Mouse (Mus musculus): ENCODE data around the gene Slf2. TPM values are rescaled to one million over a fixed set of nuclear protein-coding genes. Genes with fewer than 3 reads are reported as not detected.
A peak's percentile ranks its signal among the peaks of the same experiment; 100 is the strongest.

Slf2 gene
- polyA plus RNA-seq, 1 experiment from 2014 or later: 30.0 TPM

DNA sequence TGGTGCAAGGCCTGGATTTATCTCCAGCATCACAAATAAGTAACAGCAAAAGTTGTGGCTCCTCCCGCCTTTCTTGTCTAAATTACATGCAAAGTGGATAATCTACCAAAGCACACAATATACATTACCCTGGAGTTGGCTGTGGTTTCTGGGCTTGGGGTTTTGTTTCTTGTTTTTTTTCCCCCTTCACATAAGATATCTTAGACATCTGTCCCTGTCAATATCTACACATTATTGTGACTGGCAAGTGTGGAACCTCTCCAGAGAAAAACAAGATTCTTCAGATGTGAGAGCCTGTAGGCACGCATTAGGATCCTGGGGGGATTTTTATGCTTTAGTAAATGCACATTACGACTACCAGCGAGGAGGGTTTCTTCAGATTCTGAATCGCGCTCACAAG is 12.8 kb upstream of the Slf2 start:
- Histone ChIP-seq H3K9me3 (no peaks in the 10 kb centered on the region), H3K27ac (replicated peaks) (no peak overlapping the region), H3K9ac (replicated peaks) (no peak overlapping the region), H3K36me3 (no peaks in the 10 kb centered on the region), H3K4me2 (replicated peaks) (no peak overlapping the region), H3K27me3 (no peaks in the 10 kb centered on the region), H3K4me1 (no peaks in the 10 kb centered on the region), H3K4me3 (no peak overlapping the region)
- no peak for ATAC-seq (replicated peaks)
- WGBS: 90% methylated on average over 6 of the region's 6 CpGs

GRCm38 (mm10) chr19:44921466-44922139 is 9.3 kb upstream of the Slf2 start:
- H3K9ac ChIP-seq (replicated peaks): no peak overlapping the region
- no peak for ATAC-seq (replicated peaks)
- H3K36me3 ChIP-seq: no peaks in the 10 kb centered on the region
- WGBS: 92% methylated on average over 1 of the region's 1 CpGs
- H3K4me2 ChIP-seq (replicated peaks): no peak overlapping the region
- H3K27me3 ChIP-seq: no peaks in the 10 kb centered on the region
- no peak overlapping the region for H3K4me3 ChIP-seq
- H3K9me3 ChIP-seq: no peaks in the 10 kb centered on the region
- no peaks in the 10 kb centered on the region for H3K4me1 ChIP-seq
- H3K27ac ChIP-seq (replicated peaks): no peak overlapping the region

DNA sequence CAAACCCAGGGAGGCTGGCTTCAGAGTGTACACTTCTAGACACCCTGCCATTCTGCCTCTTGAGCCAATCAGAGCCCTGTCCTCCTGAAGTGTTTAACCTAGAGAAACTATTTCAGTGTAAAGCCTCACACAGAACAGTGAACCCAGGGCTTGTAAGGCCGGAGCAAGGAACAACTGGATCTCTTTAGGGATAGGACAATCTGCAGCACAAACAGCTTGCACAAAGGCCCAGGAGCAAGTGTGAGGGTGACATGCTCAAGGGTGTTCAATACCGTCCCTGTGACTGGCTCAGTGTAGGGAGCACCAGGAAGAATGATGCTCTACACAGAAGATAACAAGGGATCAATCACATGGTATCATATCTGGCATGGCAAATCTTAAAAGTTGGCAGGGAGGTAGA is 8.4 kb upstream of the Slf2 start:
- 83% methylated on average over 2 of the region's 2 CpGs for WGBS
- no peak for ATAC-seq (replicated peaks)
- Histone ChIP-seq H3K9me3 (no peaks in the 10 kb centered on the region), H3K4me1 (no peaks in the 10 kb centered on the region), H3K9ac (replicated peaks) (no peak overlapping the region), H3K27me3 (no peaks in the 10 kb centered on the region), H3K4me2 (replicated peaks) (no peak overlapping the region), H3K36me3 (no peaks in the 10 kb centered on the region), H3K27ac (replicated peaks) (no peak overlapping the region), H3K4me3 (no peak overlapping the region)

- H3K4me2 ChIP-seq (replicated peaks): no peak overlapping the region
- WGBS: 69% methylated on average over 5 of the region's 5 CpGs
- H3K27me3 ChIP-seq: no peaks in the 10 kb centered on the region
- ATAC-seq (replicated peaks): no peak
- H3K27ac ChIP-seq (replicated peaks): no peak overlapping the region
- H3K36me3 ChIP-seq: no peaks in the 10 kb centered on the region
- no peak overlapping the region for H3K9ac ChIP-seq (replicated peaks)
- no peak overlapping the region for H3K4me3 ChIP-seq
- H3K9me3 ChIP-seq: no peaks in the 10 kb centered on the region
- no peaks in the 10 kb centered on the region for H3K4me1 ChIP-seq
These were observed 6.3 kb upstream of the Slf2 start for GRCm38 (mm10) chr19:44924699-44925098.

GRCm38 (mm10) chr19:44926781-44927180 is 4.2 kb upstream of the Slf2 start:
- peaks cover 8% of the 10 kb centered on the region; the same call in 1 of the 2 replicates for H3K4me1 ChIP-seq
- no peak overlapping the region for H3K27ac ChIP-seq (replicated peaks)
- no peaks in the 10 kb centered on the region for H3K27me3 ChIP-seq
- H3K9me3 ChIP-seq: no peaks in the 10 kb centered on the region
- H3K4me2 ChIP-seq (replicated peaks): no peak overlapping the region
- H3K4me3 ChIP-seq: no peak overlapping the region
- H3K9ac ChIP-seq (replicated peaks): no peak overlapping the region
- 79% methylated on average over 6 of the region's 6 CpGs for WGBS
- no peak for ATAC-seq (replicated peaks)
- no peaks in the 10 kb centered on the region for H3K36me3 ChIP-seq

- ATAC-seq (replicated peaks): no peak
- H3K4me1 ChIP-seq: peaks cover 12% of the 10 kb centered on the region
- no peak overlapping the region for H3K27ac ChIP-seq (replicated peaks)
- H3K4me2 ChIP-seq (replicated peaks): no peak overlapping the region
- WGBS: 55% methylated on average over 1 of the region's 1 CpGs
- no peaks in the 10 kb centered on the region for H3K36me3 ChIP-seq
- H3K27me3 ChIP-seq: no peaks in the 10 kb centered on the region
- no peak overlapping the region for H3K4me3 ChIP-seq
- no peaks in the 10 kb centered on the region for H3K9me3 ChIP-seq
- no peak overlapping the region for H3K9ac ChIP-seq (replicated peaks)
These were observed 3.7 kb upstream of the Slf2 start for GRCm38 (mm10) chr19:44927250-44927649.

DNA sequence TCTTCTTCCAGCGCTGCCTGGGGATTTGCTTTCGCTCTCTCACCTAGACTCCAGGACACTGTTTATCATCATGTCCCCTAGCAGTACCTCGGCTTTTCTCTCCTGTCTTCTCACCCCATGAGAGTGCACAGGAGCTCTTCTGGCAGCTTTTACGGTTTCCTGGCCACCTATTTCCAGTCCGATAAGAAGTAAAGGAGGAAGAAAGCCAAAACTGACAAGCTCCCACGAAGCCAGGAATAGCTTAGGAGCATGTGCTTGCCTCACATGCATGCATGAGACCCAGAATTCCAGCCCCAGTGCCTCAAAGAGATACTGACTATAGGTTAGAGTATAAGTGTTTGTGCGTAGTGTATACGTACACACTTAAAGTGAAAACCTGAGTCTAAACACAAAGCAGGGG is 2.8 kb upstream of the Slf2 start:
- H3K9me3 ChIP-seq: no peaks in the 10 kb centered on the region
- H3K9ac ChIP-seq (replicated peaks): no peak overlapping the region
- 65% methylated on average over 8 of the region's 8 CpGs for WGBS
- H3K27me3 ChIP-seq: no peaks in the 10 kb centered on the region
- no peaks in the 10 kb centered on the region for H3K36me3 ChIP-seq
- H3K27ac ChIP-seq (replicated peaks): no peak overlapping the region
- H3K4me3 ChIP-seq: no peak overlapping the region
- H3K4me2 ChIP-seq (replicated peaks): no peak overlapping the region
- no peak for ATAC-seq (replicated peaks)
- H3K4me1 ChIP-seq: peaks cover 20% of the 10 kb centered on the region

GRCm38 (mm10) chr19:44929251-44929650 is 1.7 kb upstream of the Slf2 start:
- Histone ChIP-seq H3K4me2 (replicated peaks) (no peak overlapping the region), H3K36me3 (no peaks in the 10 kb centered on the region), H3K27ac (replicated peaks) (no peak overlapping the region), H3K4me1 (peaks cover 26% of the 10 kb centered on the region), H3K9me3 (no peaks in the 10 kb centered on the region), H3K9ac (replicated peaks) (no peak overlapping the region), H3K27me3 (no peaks in the 10 kb centered on the region), H3K4me3 (no peak overlapping the region)
- ATAC-seq (replicated peaks): no peak
- 21% methylated on average over 3 of the region's 3 CpGs for WGBS

GRCm38 (mm10) chr19:44929663-44930062 is 1.3 kb upstream of the Slf2 start:
- H3K4me1 ChIP-seq: peaks cover 26% of the 10 kb centered on the region
- ATAC-seq (replicated peaks): no peak
- WGBS: 51% methylated on average over 10 of the region's 10 CpGs
- H3K4me2 ChIP-seq (replicated peaks): no peak overlapping the region
- no peak overlapping the region for H3K4me3 ChIP-seq
- no peaks in the 10 kb centered on the region for H3K9me3 ChIP-seq
- H3K36me3 ChIP-seq: no peaks in the 10 kb centered on the region
- H3K27ac ChIP-seq (replicated peaks): no peak overlapping the region
- no peak overlapping the region for H3K9ac ChIP-seq (replicated peaks)
- H3K27me3 ChIP-seq: no peaks in the 10 kb centered on the region

- Histone ChIP-seq H3K4me2 (replicated peaks) (peak overlapping the region; percentile 49), H3K4me3 (peak overlapping the region; percentile 70), H3K27me3 (no peaks in the 10 kb centered on the region), H3K36me3 (peaks cover 3% of the 10 kb centered on the region), H3K9ac (replicated peaks) (peak overlapping the region; percentile 57), H3K9me3 (no peaks in the 10 kb centered on the region), H3K27ac (replicated peaks) (peak overlapping the region; percentile 78), H3K4me1 (peaks cover 26% of the 10 kb centered on the region)
- 49% methylated on average over 2 of the region's 2 CpGs for WGBS
- no peak for ATAC-seq (replicated peaks)
These were observed 829 bp upstream of the Slf2 start for GRCm38 (mm10) chr19:44930122-44930521.

DNA sequence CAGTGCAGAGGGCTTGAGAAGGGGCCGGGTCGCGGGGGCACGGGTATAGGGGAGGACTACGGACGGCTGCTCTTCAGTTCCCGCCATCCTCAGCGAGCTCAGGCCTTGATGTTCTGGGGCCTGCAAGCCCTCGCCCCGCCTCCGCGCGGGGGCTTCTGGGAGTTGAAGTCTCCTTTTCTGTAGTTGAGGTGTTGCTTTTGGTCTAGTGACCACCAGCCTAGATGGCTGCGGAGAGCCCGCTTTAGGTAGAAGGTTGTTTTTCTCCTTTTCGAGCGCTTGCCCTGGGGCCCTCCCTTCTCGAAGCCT is 456 bp downstream of the Slf2 start:
- Histone ChIP-seq H3K9me3 (no peaks in the 10 kb centered on the region), H3K9ac (replicated peaks) (peak overlapping the region; percentile 70), H3K4me2 (replicated peaks) (peak overlapping the region; percentile 54), H3K36me3 (peaks cover 12% of the 10 kb centered on the region), H3K27me3 (no peaks in the 10 kb centered on the region), H3K4me1 (peaks cover 26% of the 10 kb centered on the region), H3K4me3 (peak overlapping the region; percentile 70), H3K27ac (replicated peaks) (peak overlapping the region; percentile 74)
- 2% methylated on average over 18 of the region's 18 CpGs for WGBS
- peak; percentile 92 for ATAC-seq (replicated peaks)

GRCm38 (mm10) chr19:44932051-44932450 is 1.1 kb downstream of the Slf2 start:
- Histone ChIP-seq H3K9me3 (no peaks in the 10 kb centered on the region), H3K4me2 (replicated peaks) (peak overlapping the region; percentile 54), H3K27ac (replicated peaks) (no peak overlapping the region), H3K9ac (replicated peaks) (peak overlapping the region; percentile 26; the same call in 1 of the 2 replicates), H3K27me3 (no peaks in the 10 kb centered on the region), H3K4me3 (peak overlapping the region; percentile 70), H3K4me1 (peaks cover 26% of the 10 kb centered on the region), H3K36me3 (peaks cover 18% of the 10 kb centered on the region)
- no peak for ATAC-seq (replicated peaks)
- WGBS: 57% methylated on average over 5 of the region's 5 CpGs

DNA sequence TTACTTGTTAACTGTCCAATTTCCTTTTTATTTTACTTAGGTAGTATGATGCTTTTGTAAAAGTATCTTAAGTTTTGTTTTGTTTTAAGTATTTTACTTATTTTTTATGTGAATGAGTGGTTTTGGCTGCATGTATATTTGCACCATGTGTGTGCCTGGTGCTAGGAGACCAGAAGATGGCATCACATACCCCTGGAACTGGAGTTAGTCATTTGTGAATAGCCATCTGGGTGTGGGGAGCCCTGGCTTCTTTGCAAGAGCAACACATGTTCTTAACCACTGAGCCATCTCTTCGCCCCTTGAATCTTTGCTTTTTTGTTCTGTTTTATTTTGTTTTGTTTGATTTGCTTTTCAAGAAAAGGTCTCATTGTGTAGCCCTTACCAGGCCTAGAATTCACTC is 2.2 kb downstream of the Slf2 start:
- Histone ChIP-seq H3K9ac (replicated peaks) (0 out of 2 replicates have a peak overlapping the region, but pooled peaks have one; percentile 5), H3K27me3 (no peaks in the 10 kb centered on the region), H3K27ac (replicated peaks) (no peak overlapping the region), H3K36me3 (peaks cover 18% of the 10 kb centered on the region), H3K4me2 (replicated peaks) (no peak overlapping the region), H3K9me3 (no peaks in the 10 kb centered on the region), H3K4me3 (no peak overlapping the region), H3K4me1 (peaks cover 26% of the 10 kb centered on the region)
- no peak for ATAC-seq (replicated peaks)
- 89% methylated on average over 1 of the region's 1 CpGs for WGBS

All from forebrain, embryonic 15.5 days (tissue).